Mouse (Mus musculus): ENCODE results near the gene Aknad1. TPM values are rescaled to one million over a fixed set of nuclear protein-coding genes. Genes with fewer than 3 reads are reported as not detected.

Aknad1 gene
- polyA plus RNA-seq, 1 experiment from 2014 or later = 0.32 TPM

DNA sequence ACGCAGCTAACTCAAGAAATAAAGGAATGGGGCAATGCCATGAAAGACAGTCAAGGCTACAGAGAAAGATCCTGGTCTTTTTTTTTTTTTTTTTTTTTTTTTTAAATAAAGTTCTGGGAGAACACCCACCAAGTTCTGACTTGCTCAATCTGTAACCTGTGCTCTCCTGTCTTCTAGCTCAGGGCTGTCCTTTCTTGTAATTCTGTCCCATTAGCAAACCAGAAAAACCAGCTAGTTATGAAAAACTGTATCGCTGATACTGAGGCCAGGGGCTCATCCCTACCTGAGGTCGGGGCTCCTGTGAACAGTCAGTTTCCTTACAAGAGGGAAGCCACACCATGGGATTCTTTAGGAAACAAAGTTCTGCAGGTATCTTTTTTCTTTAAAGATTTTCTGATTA is 51.0 kb downstream of the Aknad1 start:
- WGBS = 75% methylated on average over 3 of the region's 3 CpGs
- H3K4me1 ChIP-seq = no peaks in the 10 kb centered on the region
- H3K27me3 ChIP-seq (replicated peaks) = no peaks in the 10 kb centered on the region
- H3K9me3 ChIP-seq = no peaks in the 10 kb centered on the region
- H3K9ac ChIP-seq = no peak overlapping the region
- H3K4me2 ChIP-seq = no peak overlapping the region
- H3K4me3 ChIP-seq (replicated peaks) = no peak overlapping the region
- H3K27ac ChIP-seq = peak overlapping the region; percentile 37; the same call in 1 of the 2 replicates
- ATAC-seq (ENCODE audit: insufficient read depth, low FRiP score, low read depth) = no peak
- H3K36me3 ChIP-seq = peaks cover 12% of the 10 kb centered on the region; the same call in 1 of the 2 replicates

DNA sequence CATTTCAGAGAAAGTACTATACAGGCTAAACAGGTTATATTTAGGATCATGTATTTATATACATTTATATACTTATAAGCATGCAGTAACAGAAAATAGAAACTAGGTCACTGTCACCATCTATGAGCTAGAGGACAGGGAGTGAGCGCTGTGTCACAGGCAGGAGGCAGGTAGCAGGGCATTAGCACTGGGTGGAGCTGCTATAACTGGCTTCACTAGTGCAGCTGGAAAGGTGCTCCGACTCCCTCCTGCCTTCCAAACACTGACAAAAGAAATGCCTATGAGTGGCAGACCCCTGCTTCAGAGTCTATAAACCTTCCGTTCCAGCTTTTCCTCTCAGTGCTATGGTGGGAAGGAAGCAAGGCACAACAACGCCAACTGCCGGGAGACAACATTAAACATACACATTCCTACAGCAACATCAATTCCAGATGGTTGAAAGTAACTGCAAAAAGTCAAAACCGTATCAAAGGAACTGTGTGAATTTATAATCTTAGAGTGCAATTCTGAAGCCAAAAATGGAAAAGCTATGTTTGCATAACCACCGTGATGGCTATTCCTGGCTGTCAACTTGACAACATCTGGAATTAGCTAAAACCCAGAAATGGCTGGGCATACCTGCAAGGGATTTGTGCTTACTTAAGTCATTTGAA is 51.7 kb downstream of the Aknad1 start:
- no peak overlapping the region for H3K4me2 ChIP-seq
- H3K27me3 ChIP-seq (replicated peaks) = no peaks in the 10 kb centered on the region
- 50% methylated on average over 7 of the region's 7 CpGs for WGBS
- H3K9ac ChIP-seq = no peak overlapping the region
- H3K36me3 ChIP-seq = peaks cover 17% of the 10 kb centered on the region; the same call in 1 of the 2 replicates
- no peak overlapping the region for H3K4me3 ChIP-seq (replicated peaks)
- H3K27ac ChIP-seq = peak overlapping the region; percentile 37; the same call in 1 of the 2 replicates
- no peaks in the 10 kb centered on the region for H3K9me3 ChIP-seq
- no peak for ATAC-seq (ENCODE audit: insufficient read depth, low FRiP score, low read depth)
- H3K4me1 ChIP-seq = no peaks in the 10 kb centered on the region

DNA sequence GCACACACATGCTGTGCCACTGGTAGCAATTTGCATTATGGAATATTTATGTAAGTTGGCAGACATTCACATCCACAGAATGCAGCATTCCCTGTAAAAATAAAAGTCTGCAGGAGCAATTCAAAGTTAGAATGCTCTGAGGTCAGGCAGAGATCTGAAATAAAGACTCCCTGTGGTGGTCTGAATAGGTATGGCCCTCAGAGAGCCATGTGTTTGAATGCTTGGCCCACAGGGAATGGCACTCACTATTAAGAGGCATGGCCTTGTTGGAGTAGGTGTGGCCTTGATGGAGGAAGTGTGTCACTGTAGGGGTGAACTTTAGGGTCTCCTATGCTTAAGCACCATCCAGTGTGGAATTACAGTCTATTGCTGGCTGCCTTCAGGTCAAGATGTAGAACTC is 53.0 kb downstream of the Aknad1 start:
- no peaks in the 10 kb centered on the region for H3K4me1 ChIP-seq
- no peak overlapping the region for H3K27ac ChIP-seq
- no peaks in the 10 kb centered on the region for H3K9me3 ChIP-seq
- ATAC-seq (ENCODE audit: insufficient read depth, low FRiP score, low read depth) = no peak
- H3K4me2 ChIP-seq = no peak overlapping the region
- no peak overlapping the region for H3K4me3 ChIP-seq (replicated peaks)
- H3K36me3 ChIP-seq = peaks cover 17% of the 10 kb centered on the region; the same call in 1 of the 2 replicates
- no peak overlapping the region for H3K9ac ChIP-seq
- H3K27me3 ChIP-seq (replicated peaks) = no peaks in the 10 kb centered on the region

DNA sequence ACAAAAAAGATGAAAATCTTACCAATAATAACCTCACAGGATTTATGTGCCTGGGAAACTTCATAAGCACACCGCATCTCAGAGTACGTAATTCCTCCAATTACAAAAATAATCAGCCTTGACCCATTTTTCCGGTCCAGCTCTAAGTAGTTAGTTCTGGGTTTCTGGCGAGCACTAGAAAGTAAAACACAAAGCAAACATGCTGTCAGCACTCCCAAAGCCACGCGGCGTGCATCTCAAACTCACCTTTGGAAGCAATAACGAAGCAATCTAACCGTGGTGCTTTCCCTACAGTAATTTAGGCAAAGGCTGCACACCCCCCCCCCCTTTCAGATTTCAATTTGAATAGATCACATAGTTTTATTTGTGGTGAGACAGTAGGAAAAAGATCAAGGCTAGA is 55.3 kb downstream of the Aknad1 start:
- no peak overlapping the region for H3K4me2 ChIP-seq
- WGBS = 89% methylated on average over 9 of the region's 9 CpGs
- no peak overlapping the region for H3K4me3 ChIP-seq (replicated peaks)
- no peaks in the 10 kb centered on the region for H3K9me3 ChIP-seq
- H3K9ac ChIP-seq = no peak overlapping the region
- ATAC-seq (ENCODE audit: insufficient read depth, low FRiP score, low read depth) = no peak
- peaks cover 29% of the 10 kb centered on the region for H3K36me3 ChIP-seq
- H3K4me1 ChIP-seq = no peaks in the 10 kb centered on the region
- no peaks in the 10 kb centered on the region for H3K27me3 ChIP-seq (replicated peaks)
- no peak overlapping the region for H3K27ac ChIP-seq

DNA sequence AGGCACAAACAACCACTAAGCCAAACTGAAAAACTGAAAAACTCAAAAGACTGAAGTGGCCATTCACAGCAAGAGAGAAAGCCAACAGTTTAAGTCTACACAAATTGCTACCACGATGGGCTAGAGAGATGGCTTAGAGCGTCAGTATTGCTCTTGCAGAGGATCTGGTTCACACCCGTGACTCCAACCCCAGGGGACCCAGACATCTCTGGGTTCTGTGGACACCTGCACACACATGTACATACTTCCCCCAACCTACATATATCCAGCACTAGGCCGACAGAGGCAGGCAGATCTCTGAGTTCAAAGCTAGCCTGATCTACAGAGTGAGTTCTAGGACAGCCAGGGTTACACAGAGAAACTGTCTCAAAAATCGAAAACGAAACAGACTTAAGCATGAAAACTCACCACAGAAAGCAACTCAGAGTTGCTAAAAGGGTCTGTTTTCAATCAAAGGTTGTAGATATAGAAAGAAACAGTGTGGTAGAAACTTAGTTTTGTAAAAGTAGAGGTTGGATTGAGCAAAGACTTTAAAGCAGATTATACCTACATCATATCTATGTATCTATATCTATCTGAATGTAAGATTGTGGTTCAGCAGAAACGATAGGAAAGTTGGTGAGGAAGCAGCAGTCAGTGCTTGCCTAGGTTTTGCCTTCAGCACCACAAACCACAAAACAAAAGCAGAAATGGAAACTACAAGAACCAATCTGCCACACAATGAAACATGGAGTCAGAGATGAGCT is 56.3 kb downstream of the Aknad1 start:
- H3K4me1 ChIP-seq = no peaks in the 10 kb centered on the region
- H3K4me2 ChIP-seq = no peak overlapping the region
- no peak overlapping the region for H3K4me3 ChIP-seq (replicated peaks)
- H3K9me3 ChIP-seq = no peaks in the 10 kb centered on the region
- H3K36me3 ChIP-seq = peaks cover 36% of the 10 kb centered on the region
- no peak for ATAC-seq (ENCODE audit: insufficient read depth, low FRiP score, low read depth)
- no peak overlapping the region for H3K9ac ChIP-seq
- no peaks in the 10 kb centered on the region for H3K27me3 ChIP-seq (replicated peaks)
- WGBS = 90% methylated on average over 7 of the region's 7 CpGs
- H3K27ac ChIP-seq = no peak overlapping the region

DNA sequence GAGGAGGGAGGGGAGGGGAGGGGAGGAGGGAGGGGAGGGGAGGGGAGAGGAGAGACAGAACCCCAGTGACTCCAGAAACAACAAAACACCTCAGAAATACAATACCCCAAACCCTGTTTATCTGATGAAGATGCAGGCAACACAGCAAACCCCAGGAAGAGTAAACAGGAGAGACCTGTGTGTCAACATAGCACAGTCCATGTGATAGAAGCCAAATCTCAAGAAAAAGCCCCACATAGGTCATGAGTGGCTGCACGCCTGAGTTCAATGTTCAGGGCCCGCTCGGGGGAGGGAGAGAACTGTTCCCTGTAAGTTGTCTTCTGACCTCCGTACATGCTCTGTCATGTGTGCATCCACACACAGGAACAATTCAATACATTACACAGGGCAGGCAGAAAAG is 56.9 kb downstream of the Aknad1 start:
- Histone ChIP-seq H3K4me2 (no peak overlapping the region), H3K27me3 (replicated peaks) (no peaks in the 10 kb centered on the region), H3K9ac (no peak overlapping the region), H3K4me3 (replicated peaks) (no peak overlapping the region), H3K9me3 (no peaks in the 10 kb centered on the region), H3K4me1 (no peaks in the 10 kb centered on the region), H3K27ac (no peak overlapping the region), H3K36me3 (peaks cover 40% of the 10 kb centered on the region)
- 92% methylated on average over 4 of the region's 4 CpGs for WGBS
- ATAC-seq (ENCODE audit: insufficient read depth, low FRiP score, low read depth) = no peak

DNA sequence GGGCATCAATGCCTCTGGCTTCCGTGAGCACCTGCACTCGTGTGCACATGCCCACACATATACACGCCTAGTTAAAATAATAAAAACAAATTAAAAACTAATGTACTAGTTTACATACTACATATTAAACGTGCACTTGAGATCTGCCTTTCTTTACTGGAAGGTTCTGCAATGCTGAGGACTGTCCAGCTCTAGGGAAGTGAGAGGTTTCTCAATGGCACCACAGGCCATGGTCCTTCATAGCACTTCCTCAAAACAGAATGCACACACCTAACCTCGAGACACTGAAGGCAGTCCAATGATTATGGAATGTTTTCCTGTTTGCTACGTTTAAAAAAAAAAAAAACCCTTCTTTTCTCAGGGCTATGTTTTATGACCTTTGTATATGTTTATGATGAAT is 58.3 kb downstream of the Aknad1 start:
- H3K4me1 ChIP-seq = no peaks in the 10 kb centered on the region
- no peak for ATAC-seq (ENCODE audit: insufficient read depth, low FRiP score, low read depth)
- 85% methylated on average over 6 of the region's 6 CpGs for WGBS
- H3K27me3 ChIP-seq (replicated peaks) = no peaks in the 10 kb centered on the region
- H3K9me3 ChIP-seq = no peaks in the 10 kb centered on the region
- no peak overlapping the region for H3K9ac ChIP-seq
- H3K36me3 ChIP-seq = peaks cover 46% of the 10 kb centered on the region
- H3K4me3 ChIP-seq (replicated peaks) = no peak overlapping the region
- H3K4me2 ChIP-seq = no peak overlapping the region
- no peak overlapping the region for H3K27ac ChIP-seq

DNA sequence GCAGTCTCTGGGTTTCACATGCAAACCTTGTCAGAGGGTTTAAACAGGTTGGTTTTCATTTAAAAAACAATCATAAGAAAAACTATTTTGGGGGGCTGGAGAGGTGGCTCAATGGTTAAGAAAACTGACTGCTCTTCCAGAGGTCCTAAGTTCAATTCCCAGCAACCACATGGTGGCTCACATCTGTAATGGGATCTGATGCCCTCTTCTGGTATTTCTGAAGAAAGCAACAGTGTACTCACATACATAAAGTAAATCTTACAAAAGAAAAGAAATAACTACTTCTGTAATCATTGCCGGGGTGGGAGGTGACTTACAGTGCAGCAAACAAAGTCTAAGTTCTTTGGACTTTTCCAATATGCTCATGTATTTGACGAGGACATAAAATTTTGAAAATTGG is 58.9 kb downstream of the Aknad1 start:
- no peak for ATAC-seq (ENCODE audit: insufficient read depth, low FRiP score, low read depth)
- H3K36me3 ChIP-seq = peaks cover 51% of the 10 kb centered on the region
- 78% methylated on average over 2 of the region's 2 CpGs for WGBS

DNA sequence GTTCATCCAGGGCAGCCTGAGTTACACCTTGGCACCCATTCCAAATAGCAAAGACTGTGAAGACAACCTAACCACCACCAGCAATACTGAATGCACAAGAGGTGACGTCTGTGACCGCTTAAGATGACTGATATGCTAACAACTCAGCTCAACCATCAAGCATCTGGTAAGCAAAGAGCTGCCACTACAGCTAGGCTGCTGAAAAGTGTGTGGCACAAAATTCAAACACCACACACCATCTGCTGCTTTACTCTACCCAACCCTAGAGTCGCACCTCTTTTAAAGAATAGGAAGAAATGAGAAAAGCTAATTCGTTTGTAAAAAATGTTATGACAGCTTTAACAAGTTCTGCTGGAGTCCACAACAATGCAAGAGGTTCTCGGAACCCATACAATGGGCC is 66.2 kb downstream of the Aknad1 start:
- no peak for ATAC-seq (ENCODE audit: insufficient read depth, low FRiP score, low read depth)
- 86% methylated on average over 5 of the region's 5 CpGs for WGBS
- H3K9ac ChIP-seq = no peak overlapping the region
- H3K4me1 ChIP-seq = no peaks in the 10 kb centered on the region; the same call in 1 of the 2 replicates
- no peaks in the 10 kb centered on the region for H3K9me3 ChIP-seq
- H3K4me3 ChIP-seq (replicated peaks) = no peak overlapping the region
- H3K4me2 ChIP-seq = no peak overlapping the region
- H3K27ac ChIP-seq = no peak overlapping the region
- no peaks in the 10 kb centered on the region for H3K27me3 ChIP-seq (replicated peaks)
- peaks cover 28% of the 10 kb centered on the region for H3K36me3 ChIP-seq

More for the DNA sequence above, 58.9 kb downstream of the Aknad1 start:
- H3K4me2 ChIP-seq = no peak overlapping the region
- no peak overlapping the region for H3K9ac ChIP-seq
- H3K27me3 ChIP-seq (replicated peaks) = no peaks in the 10 kb centered on the region
- no peak overlapping the region for H3K4me3 ChIP-seq (replicated peaks)
- H3K9me3 ChIP-seq = no peaks in the 10 kb centered on the region
- no peak overlapping the region for H3K27ac ChIP-seq
- no peaks in the 10 kb centered on the region for H3K4me1 ChIP-seq

DNA sequence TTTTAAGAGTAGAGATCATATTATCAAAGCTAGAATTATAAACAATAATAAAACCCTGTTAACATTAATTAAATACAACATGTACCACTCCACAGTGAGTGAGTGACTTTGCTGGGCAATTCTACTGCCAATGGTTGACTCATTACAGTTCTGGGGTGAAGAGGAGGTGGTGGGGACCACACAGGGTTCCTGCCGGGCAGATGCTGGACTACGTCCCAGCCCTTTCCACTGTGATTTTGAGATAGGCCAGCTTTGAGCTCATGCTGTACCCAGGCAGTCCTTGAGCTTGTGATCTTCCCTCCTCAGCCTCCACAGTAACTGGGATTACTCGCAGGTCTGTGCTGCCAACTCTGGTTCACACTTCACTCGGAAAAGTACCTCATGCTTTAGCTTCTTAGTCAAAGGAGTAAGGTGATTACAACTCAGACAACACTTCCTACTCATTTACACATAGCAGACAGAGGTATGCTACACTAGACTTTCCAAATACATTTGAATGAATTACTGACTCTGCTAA is 71.3 kb downstream of the Aknad1 start:
- H3K27ac ChIP-seq = no peak overlapping the region
- 72% methylated on average over 4 of the region's 4 CpGs for WGBS
- no peak overlapping the region for H3K9ac ChIP-seq
- H3K27me3 ChIP-seq (replicated peaks) = no peaks in the 10 kb centered on the region
- H3K4me1 ChIP-seq = no peaks in the 10 kb centered on the region; the same call in 1 of the 2 replicates
- ATAC-seq (ENCODE audit: insufficient read depth, low FRiP score, low read depth) = no peak
- 0 out of 2 replicates have a peak, but pooled peaks cover 3% of the 10 kb centered on the region for H3K36me3 ChIP-seq
- no peaks in the 10 kb centered on the region for H3K9me3 ChIP-seq
- no peak overlapping the region for H3K4me2 ChIP-seq
- H3K4me3 ChIP-seq (replicated peaks) = no peak overlapping the region

DNA sequence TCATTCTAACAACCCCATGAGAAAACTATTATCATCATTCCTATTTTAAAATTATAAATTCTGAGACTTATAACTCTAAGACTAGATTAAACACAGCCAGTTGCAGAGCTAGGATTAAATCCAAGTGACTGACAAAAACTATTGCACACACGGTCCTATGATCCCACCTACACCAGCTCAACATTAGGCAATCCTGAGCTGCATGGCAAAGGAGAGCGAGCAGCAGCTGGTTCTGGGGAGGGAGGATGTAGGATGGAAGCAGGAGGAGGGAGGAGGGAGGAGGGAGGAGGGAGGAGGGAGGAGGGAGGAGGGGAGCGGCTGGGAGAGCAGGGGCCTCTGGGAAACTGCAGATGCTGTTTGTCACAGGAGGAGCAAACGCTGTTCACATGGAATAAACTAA is 76.2 kb downstream of the Aknad1 start:
- H3K9me3 ChIP-seq = no peaks in the 10 kb centered on the region
- H3K4me1 ChIP-seq = no peaks in the 10 kb centered on the region
- no peak overlapping the region for H3K27ac ChIP-seq
- 59% methylated on average over 4 of the region's 4 CpGs for WGBS
- no peak overlapping the region for H3K4me2 ChIP-seq
- no peaks in the 10 kb centered on the region for H3K27me3 ChIP-seq (replicated peaks)
- no peak for ATAC-seq (ENCODE audit: insufficient read depth, low FRiP score, low read depth)
- H3K4me3 ChIP-seq (replicated peaks) = no peak overlapping the region
- peaks cover 9% of the 10 kb centered on the region; the same call in 1 of the 2 replicates for H3K36me3 ChIP-seq
- H3K9ac ChIP-seq = no peak overlapping the region

DNA sequence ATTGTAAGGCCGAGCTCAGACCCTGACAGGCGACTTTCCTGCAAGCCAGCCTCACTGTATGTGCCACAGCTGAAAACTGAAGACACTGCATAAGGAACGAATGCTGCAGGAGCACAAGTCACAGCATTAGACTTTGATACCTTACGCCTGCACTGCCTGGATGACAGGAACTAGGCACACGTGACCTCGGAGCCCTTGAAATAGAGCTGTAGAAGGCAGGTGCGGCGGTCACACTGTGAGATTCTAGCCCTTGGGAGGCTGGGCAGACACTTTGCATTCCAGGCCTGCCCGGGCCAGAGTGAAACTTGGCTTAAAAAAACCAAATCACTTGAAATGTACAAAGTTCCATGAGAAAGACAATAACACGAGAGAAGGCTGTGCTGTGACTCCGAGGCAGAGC is 91.0 kb downstream of the Aknad1 start:
- no peak overlapping the region for H3K4me2 ChIP-seq
- peaks cover 8% of the 10 kb centered on the region for H3K36me3 ChIP-seq
- H3K9me3 ChIP-seq = no peaks in the 10 kb centered on the region
- ATAC-seq (ENCODE audit: insufficient read depth, low FRiP score, low read depth) = no peak; the same call in 1 of the 2 replicates
- no peaks in the 10 kb centered on the region for H3K4me1 ChIP-seq
- WGBS = 78% methylated on average over 11 of the region's 11 CpGs
- H3K4me3 ChIP-seq (replicated peaks) = no peak overlapping the region
- H3K9ac ChIP-seq = no peak overlapping the region
- H3K27ac ChIP-seq = no peak overlapping the region
- no peaks in the 10 kb centered on the region for H3K27me3 ChIP-seq (replicated peaks)

Data from stomach, embryonic 15.5 days (tissue).